Mouse (Mus musculus) stomach, postnatal 0 days (tissue): ENCODE data around the gene Thrb. TPM values are rescaled to one million over a fixed set of nuclear protein-coding genes. Genes with fewer than 3 reads are reported as not detected.

Experiments used
- ATAC-seq: fragments of 200-750 bp; cut with Nextera tagmentation; 2 replicates; pipeline ENCODE4 v1.8.0; 2017; ENCODE audit not compliant: low FRiP score, low TSS enrichment
- DNase-seq: peaks from one replicate; pipeline ENCODE4 v3.0.0-alpha.2; 2016; ENCODE audit warnings: low spot score
- H3K27ac ChIP-seq: fragments of 300-500 bp; sonication (generic); replicated peaks from 2 replicates; pipeline ENCODE4 v1.5.1; 2014; ENCODE audit warnings: mild to moderate bottlenecking, control low read depth
- H3K27me3 ChIP-seq: fragments of 300-500 bp; sonication (generic); 2 replicates; pipeline ENCODE4 v1.6.1; 2014; ENCODE audit warnings: low read length; ENCODE audit not compliant: control insufficient read depth, insufficient read depth
- H3K36me3 ChIP-seq: fragments of 300-500 bp; sonication (generic); 2 replicates; pipeline ENCODE4 v1.6.1; 2014; ENCODE audit warnings: low read length, mixed read lengths; ENCODE audit not compliant: control insufficient read depth, insufficient read depth
- H3K4me1 ChIP-seq: fragments of 300-500 bp; sonication (generic); replicated peaks from 2 replicates; pipeline ENCODE4 v1.6.1; 2014; ENCODE audit warnings: antibody characterized with exemption; ENCODE audit not compliant: control insufficient read depth, insufficient read depth
- H3K4me2 ChIP-seq: fragments of 300-500 bp; sonication (generic); replicated peaks from 2 replicates; pipeline ENCODE4 v1.6.1; 2014; ENCODE audit warnings: low read depth, mild to moderate bottlenecking, control low read depth, moderate library complexity
- H3K4me3 ChIP-seq: fragments of 300-500 bp; sonication (generic); 2 replicates; pipeline ENCODE4 v1.5.1; 2014; ENCODE audit warnings: low read depth, low read length, control low read depth
- H3K9ac ChIP-seq: fragments of 300-500 bp; sonication (generic); 2 replicates; pipeline ENCODE4 v1.6.1; 2014; ENCODE audit warnings: mild to moderate bottlenecking, low read length, control low read depth, mixed read lengths
- H3K9me3 ChIP-seq: fragments of 300-500 bp; sonication (generic); 2 replicates; pipeline ENCODE4 v1.6.1; 2016; ENCODE audit warnings: low read length; ENCODE audit not compliant: control insufficient read depth
- CTCF ChIP-seq: IDR thresholded peaks from 2 replicates; pipeline ENCODE4 v1.5.1; 2016; ENCODE audit warnings: antibody characterized with exemption, low read depth, mild to moderate bottlenecking, moderate library complexity
- EP300 ChIP-seq: optimal IDR thresholded peaks from 2 replicates; pipeline ENCODE3; 2016; ENCODE audit warnings: antibody characterized with exemption
- WGBS: fragments of 180-500 bp; shearing (Covaris S2); extraction: QIAGEN DNeasy Blood & Tissue Kit; methylation state at CpG from one replicate; pipeline ENCODE4 v1.1.7; 2014; 5-methylcytosine and 5-hydroxymethylcytosine counted together
- polyA plus RNA-seq: library from polyadenylated mRNA; unstranded; fragments of >200 nt; fragmentation: Nextera tagmentation; extraction: Ambion mirVana; gene quantifications from 2 replicates; pipeline ENCODE4 v1.2.1, GENCODE M21; 2015

Thrb gene
- polyA plus RNA-seq, 1 experiment from 2014 or later, result 4.8 TPM

- WGBS, result 88% methylated on average over 6 of the region's 6 CpGs
- no peak for DNase-seq
- Histone ChIP-seq H3K36me3 (no peaks in the 10 kb centered on the region), H3K4me2 (no peak overlapping the region), H3K4me1 (no peaks in the 10 kb centered on the region), H3K4me3 (no peak overlapping the region), H3K27me3 (no peaks in the 10 kb centered on the region), H3K27ac (no peak overlapping the region), H3K9me3 (no peaks in the 10 kb centered on the region), H3K9ac (no peak overlapping the region)
- ATAC-seq, result no peak
- TF ChIP-seq CTCF, result no peak
- TF ChIP-seq EP300, result no peak
These were observed 239.8 kb downstream of the Thrb start for GRCm38 (mm10) chr14:17899733-17900413.

GRCm38 (mm10) chr14:17900414-17900795, 240.3 kb downstream of the Thrb start:
- Histone ChIP-seq H3K27ac (no peak overlapping the region), H3K4me2 (no peak overlapping the region), H3K4me1 (no peaks in the 10 kb centered on the region), H3K4me3 (no peak overlapping the region), H3K36me3 (no peaks in the 10 kb centered on the region), H3K9ac (no peak overlapping the region), H3K9me3 (no peaks in the 10 kb centered on the region), H3K27me3 (no peaks in the 10 kb centered on the region)
- WGBS, result 69% methylated on average over 3 of the region's 3 CpGs
- no peak for TF ChIP-seq CTCF
- no peak for TF ChIP-seq EP300
- ATAC-seq, result no peak
- DNase-seq, result no peak

DNA sequence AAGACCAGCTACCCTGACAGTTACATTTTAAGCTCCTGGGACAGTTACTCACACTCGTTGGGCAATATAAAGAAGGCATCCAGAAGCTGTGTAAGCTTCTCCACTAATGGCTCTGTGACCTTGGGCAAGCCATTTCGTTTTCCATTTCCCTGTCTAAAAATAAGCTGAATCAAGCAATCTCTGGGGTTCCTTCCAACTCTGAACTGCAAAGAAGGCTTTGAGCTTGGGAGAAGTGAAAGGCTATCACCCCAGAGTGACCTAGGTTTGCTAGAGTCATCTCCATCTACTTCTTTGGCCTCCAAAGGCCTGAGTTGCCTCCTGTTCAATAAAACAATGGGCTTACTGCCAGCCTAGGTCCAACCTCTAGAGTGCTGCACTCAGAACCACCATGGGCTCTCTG, 242.4 kb downstream of the Thrb start:
- 70% methylated on average over 2 of the region's 2 CpGs for WGBS
- Histone ChIP-seq H3K27ac (no peak overlapping the region), H3K4me2 (no peak overlapping the region), H3K4me3 (no peak overlapping the region), H3K9me3 (no peaks in the 10 kb centered on the region), H3K36me3 (no peaks in the 10 kb centered on the region), H3K4me1 (no peaks in the 10 kb centered on the region), H3K27me3 (no peaks in the 10 kb centered on the region), H3K9ac (no peak overlapping the region)
- no peak for TF ChIP-seq CTCF
- no peak for TF ChIP-seq EP300
- no peak for DNase-seq
- ATAC-seq, result no peak

DNA sequence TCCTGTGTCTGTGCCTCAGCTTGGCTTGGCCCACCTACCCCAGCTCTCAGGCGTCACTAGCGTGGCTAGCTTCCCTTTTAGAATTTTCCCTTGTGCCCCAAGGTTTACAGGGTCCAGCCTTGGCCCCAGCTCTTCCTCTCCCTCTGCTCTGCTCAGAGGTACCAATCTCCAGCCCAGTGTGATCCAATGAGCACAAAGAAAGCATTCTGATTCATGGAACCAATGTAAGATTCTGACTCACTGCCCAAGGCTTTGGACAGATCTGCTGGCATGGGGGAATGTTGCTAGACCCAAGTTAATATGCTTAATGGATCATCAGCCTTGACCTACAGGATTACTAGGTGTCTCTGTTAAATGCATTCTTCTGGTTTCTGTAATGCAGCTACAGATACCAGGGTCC, 243.1 kb downstream of the Thrb start:
- Histone ChIP-seq H3K9ac (no peak overlapping the region), H3K4me2 (no peak overlapping the region), H3K27ac (no peak overlapping the region), H3K36me3 (no peaks in the 10 kb centered on the region), H3K4me1 (no peaks in the 10 kb centered on the region), H3K4me3 (no peak overlapping the region), H3K9me3 (no peaks in the 10 kb centered on the region), H3K27me3 (no peaks in the 10 kb centered on the region)
- 75% methylated on average over 2 of the region's 2 CpGs for WGBS
- DNase-seq (no peak), ATAC-seq (no peak)
- no peak for TF ChIP-seq EP300
- TF ChIP-seq CTCF, result no peak

- H3K36me3 ChIP-seq, result no peaks in the 10 kb centered on the region
- no peak overlapping the region for H3K27ac ChIP-seq
- peak; percentile 52 for DNase-seq
- H3K4me1 ChIP-seq, result no peaks in the 10 kb centered on the region
- 0 out of 2 replicates have a peak, but pooled peaks have one; percentile 54 for ATAC-seq
- H3K4me2 ChIP-seq, result no peak overlapping the region
- no peak for TF ChIP-seq EP300
- TF ChIP-seq CTCF, result peak; percentile 73
- no peaks in the 10 kb centered on the region for H3K27me3 ChIP-seq
- 62% methylated on average over 1 of the region's 1 CpGs for WGBS
- H3K9me3 ChIP-seq, result no peaks in the 10 kb centered on the region
- no peak overlapping the region for H3K4me3 ChIP-seq
- no peak overlapping the region for H3K9ac ChIP-seq
These were observed 244.5 kb downstream of the Thrb start for GRCm38 (mm10) chr14:17904554-17904953.

- TF ChIP-seq EP300 (no peak), CTCF (no peak)
- WGBS, result 56% methylated on average over 3 of the region's 3 CpGs
- no peak overlapping the region for H3K27ac ChIP-seq
- H3K36me3 ChIP-seq, result no peaks in the 10 kb centered on the region
- H3K9ac ChIP-seq, result no peak overlapping the region
- no peak for DNase-seq
- ATAC-seq, result no peak
- no peaks in the 10 kb centered on the region for H3K27me3 ChIP-seq
- no peak overlapping the region for H3K4me2 ChIP-seq
- H3K4me3 ChIP-seq, result no peak overlapping the region
- H3K9me3 ChIP-seq, result no peaks in the 10 kb centered on the region
- H3K4me1 ChIP-seq, result no peaks in the 10 kb centered on the region
These were observed 245.6 kb downstream of the Thrb start for GRCm38 (mm10) chr14:17905627-17906026.
